Mouse (Mus musculus) lung, postnatal 0 days (tissue): Measurements from ENCODE around the gene Rpl31.

Experiments used
- CTCF ChIP-seq: IDR thresholded peaks from 2 replicates; pipeline ENCODE4 v1.5.1; 2016; ENCODE audit warnings: antibody characterized with exemption, mild to moderate bottlenecking
- EP300 ChIP-seq: IDR thresholded peaks from 2 replicates; pipeline ENCODE4 v1.6.1; 2016; ENCODE audit warnings: antibody characterized with exemption, mild to moderate bottlenecking, control low read depth

- TF ChIP-seq CTCF (no peak), EP300 (no peak)
Observed at GRCm38 (mm10) chr1:39370431-39370830, 2.8 kb downstream of the Rpl31 start.
